17 mouse cellular contexts compared by ENCODE assay signal in genomic region chr4:139703468-139703867, GRCm38 (mm10). TPM values are rescaled to one million over a fixed set of nuclear protein-coding genes. Genes with fewer than 3 reads are reported as not detected.
DNase-seq lines count a peak whose midpoint lies in the region; ATAC-seq and TF ChIP-seq lines count a peak whose summit lies in the region.
"Had no signal": no experiment of that assay in that cellular context is flagged by ENCODE, and none has a peak within 500 bp of the region (broad histone marks: within the 10 kb centered on the region; RNA-seq: fewer than 3 reads in every experiment).

No protein-coding gene starts in this region.

- peak; percentile 11; the same call in 1 of the 2 replicates for TF ChIP-seq CTCF in heart, postnatal 0 days (IDR thresholded peaks at IDR 0.05; ENCODE audit: low read depth)
- no peak for TF ChIP-seq CTCF in lung, adult 2 months (IDR thresholded peaks at IDR 0.05; ENCODE audit: insufficient read depth, low read length)

- H3K4me2 ChIP-seq in heart, postnatal 0 days (ENCODE audit: low read depth, low read length) = no peak overlapping the region
- H3K4me2 ChIP-seq in heart, embryonic 12.5 days = no peak overlapping the region
- H3K4me2 ChIP-seq: embryonic facial prominence, embryonic 13.5 days had no signal

- TF ChIP-seq POLR2A in lung, adult 2 months (IDR thresholded peaks at IDR 0.05; ENCODE audit: borderline replicate concordance, extremely low read depth, low read depth, low read length) = no peak

- no peak for ATAC-seq in heart, postnatal 0 days (ENCODE audit: insufficient read depth, low read depth)
- no peak for ATAC-seq in heart, embryonic 12.5 days (ENCODE audit: insufficient number of reproducible peaks, low FRiP score)
- ATAC-seq: activated CD4-positive, CD25-positive, alpha-beta regulatory T cell, adult 4 months; forebrain, embryonic 14.5 days had no signal

- 76% methylated on average over 11 of the region's 11 CpGs for WGBS in heart, postnatal 0 days
- WGBS in lung, adult 2 months = 79% methylated on average over 11 of the region's 11 CpGs
- 69% methylated on average over 11 of the region's 11 CpGs for WGBS in heart, embryonic 12.5 days

- H3K36me3 ChIP-seq in heart, postnatal 0 days (replicated peaks; ENCODE audit: control insufficient read depth, insufficient read depth, low read length) = no peaks in the 10 kb centered on the region
- no peaks in the 10 kb centered on the region for H3K36me3 ChIP-seq in splenic B cell, adult 2 months (ENCODE audit: control insufficient read depth, insufficient read depth, low read length, poor library complexity, severe bottlenecking)
- H3K36me3 ChIP-seq in heart, embryonic 12.5 days = no peaks in the 10 kb centered on the region
- H3K36me3 ChIP-seq: embryonic facial prominence, embryonic 13.5 days had no signal

- no peaks in the 10 kb centered on the region for H3K4me1 ChIP-seq in heart, postnatal 0 days (ENCODE audit: control insufficient read depth, insufficient read depth)
- H3K4me1 ChIP-seq in lung, adult 2 months (ENCODE audit: control insufficient read depth, insufficient read depth, low read length) = no peaks in the 10 kb centered on the region
- no peaks in the 10 kb centered on the region for H3K4me1 ChIP-seq in heart, embryonic 12.5 days (replicated peaks)

- no peak for DNase-seq in heart, postnatal 0 days (ENCODE audit: low spot score)
- no peak for DNase-seq in heart, adult 9 months (ENCODE audit: low spot score in 2 of 2)
- peak; percentile 9 for DNase-seq in lung, postnatal 36 days
- no peak for DNase-seq in lung, adult 2 months
- peak; percentile 59 for DNase-seq in ES-CJ7 (ENCODE audit: low read depth, low spot score)
- peak; percentile 28 for DNase-seq in splenic B cell, adult 2 months (ENCODE audit: low read depth, low spot score)
- DNase-seq in embryo, embryonic 10.5 days (ENCODE audit: low spot score) = no peak
- DNase-seq: cerebellum, postnatal 10 days had no signal

- H3K27me3 ChIP-seq in heart, postnatal 0 days (ENCODE audit: control insufficient read depth, insufficient read depth, low read length) = 0 out of 2 replicates have a peak, but pooled peaks cover 8% of the 10 kb centered on the region
- H3K27me3 ChIP-seq in splenic B cell, adult 2 months (ENCODE audit: control insufficient read depth, insufficient read depth, low read length, poor library complexity, severe bottlenecking) = no peaks in the 10 kb centered on the region
- H3K27me3 ChIP-seq in heart, embryonic 12.5 days (replicated peaks) = peaks cover 40% of the 10 kb centered on the region

- H3K4me3 ChIP-seq in heart, postnatal 0 days (ENCODE audit: low read depth, low read length) = no peak overlapping the region
- no peak overlapping the region for H3K4me3 ChIP-seq in lung, adult 2 months (replicated peaks; ENCODE audit: extremely low read depth, low read depth, low read length)
- H3K4me3 ChIP-seq in heart, embryonic 12.5 days = no peak overlapping the region
- H3K4me3 ChIP-seq: embryonic facial prominence, embryonic 13.5 days had no signal

- no peak for TF ChIP-seq EP300 in heart, postnatal 0 days (IDR thresholded peaks at IDR 0.05; ENCODE audit: low read depth)

- no peak overlapping the region for H3K27ac ChIP-seq in heart, postnatal 0 days (ENCODE audit: low read depth)
- H3K27ac ChIP-seq in heart, embryonic 12.5 days (ENCODE audit: poor library complexity, severe bottlenecking) = no peak overlapping the region
- H3K27ac ChIP-seq: embryonic facial prominence, embryonic 13.5 days had no signal

- H3K9ac ChIP-seq in heart, postnatal 0 days (replicated peaks; ENCODE audit: low read depth, low read length) = no peak overlapping the region
- H3K9ac ChIP-seq in heart, embryonic 12.5 days = no peak overlapping the region
- H3K9ac ChIP-seq: embryonic facial prominence, embryonic 13.5 days had no signal

- H3K9me3 ChIP-seq in heart, postnatal 0 days (replicated peaks; ENCODE audit: control insufficient read depth, low read length) = no peaks in the 10 kb centered on the region
- 0 out of 2 replicates have a peak, but pooled peaks cover 3% of the 10 kb centered on the region for H3K9me3 ChIP-seq in heart, embryonic 12.5 days (replicated peaks)
- H3K9me3 ChIP-seq: embryonic facial prominence, embryonic 13.5 days had no signal

RNA-seq across cellular contexts. Expression of gene Tas1r2, which starts 50.1 kb away (rescaled TPM):
- not detected in 2 replicates for total RNA-seq in heart, postnatal 0 days (2014; rRNA removed; ENCODE audit: low replicate concordance)
- not detected in 2 replicates for polyA plus RNA-seq in heart, postnatal 0 days (2015; fragmentation: Nextera tagmentation; extraction: Ambion mirVana)
- polyA plus RNA-seq in lung, adult 2 months (2012; rRNA removed) = 0.05 and 0.09 TPM in 2 replicates
- polyA plus RNA-seq in heart, embryonic 12.5 days (2016; fragmentation: Nextera tagmentation; extraction: Ambion mirVana) = 0.05 TPM in 1 of 2 replicates, not detected in the other
- total RNA-seq: granulocyte monocyte progenitor cell, adult 5-6 weeks; layer of hippocampus, postnatal 14 days had no signal
- polyA plus RNA-seq: activated CD4-positive, CD25-positive, alpha-beta regulatory T cell, adult 4 months; embryonic facial prominence, embryonic 13.5 days; forebrain, embryonic 14.5 days; hindbrain, embryonic 11.5 days; kidney, embryonic 14.5 days; limb, embryonic 11.5 days had no signal

Comparison
In these comparisons a context has a peak if more than half of its experiments do, and no peak if none do; other contexts are left out.
1. DNase-seq: peak in lung, postnatal 36 days (single experiment), ES-CJ7 (single experiment) and splenic B cell, adult 2 months (single experiment); none in heart, postnatal 0 days (single experiment), heart, adult 9 months (0 of 2), lung, adult 2 months (single experiment) and embryo, embryonic 10.5 days (single experiment).